In the genomic region with DNA sequence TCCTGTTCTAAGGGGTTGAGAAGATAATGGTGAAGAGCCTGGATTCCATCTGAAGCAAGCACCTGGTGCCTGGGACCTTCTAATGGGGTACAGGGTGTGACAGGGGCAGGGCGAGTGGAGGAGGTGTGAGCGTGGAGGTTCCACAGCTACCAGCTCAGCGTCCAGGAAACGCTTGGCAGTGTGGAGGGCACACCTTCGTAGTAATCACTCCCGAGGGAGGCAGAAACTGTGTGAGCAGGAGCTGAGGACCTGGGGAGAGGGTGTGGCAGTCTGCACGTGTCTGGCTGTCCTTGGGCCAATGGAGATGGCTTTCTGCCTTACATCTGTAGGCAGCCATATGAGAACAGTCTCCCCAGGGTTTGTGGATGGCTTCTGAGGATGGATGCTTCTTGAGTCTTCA, we compare ENCODE assay signal across 9 mouse cellular contexts. TPM values are rescaled to one million over a fixed set of nuclear protein-coding genes. Genes with fewer than 3 reads are reported as not detected.
DNase-seq lines count a peak whose midpoint lies in the region; ATAC-seq lines count a peak whose summit lies in the region.
"Had no signal": no experiment of that assay in that cellular context is flagged by ENCODE, and none has a peak within 500 bp of the region (broad histone marks: within the 10 kb centered on the region; RNA-seq: fewer than 3 reads in every experiment).

No protein-coding gene starts in this region.

- H3K4me3 ChIP-seq in kidney, embryonic 15.5 days (replicated peaks) = no peak overlapping the region
- H3K4me3 ChIP-seq in brown adipose tissue, adult 24 weeks (ENCODE audit: insufficient read depth, low read depth, low read length) = no peak overlapping the region
- no peak overlapping the region for H3K4me3 ChIP-seq in hindbrain, embryonic 14.5 days (replicated peaks; ENCODE audit: low read length)
- H3K4me3 ChIP-seq in midbrain, embryonic 16.5 days (ENCODE audit: low read depth, low read length) = no peak overlapping the region
- H3K4me3 ChIP-seq: liver, embryonic 15.5 days had no signal

- H3K9me3 ChIP-seq in kidney, embryonic 15.5 days (replicated peaks) = no peaks in the 10 kb centered on the region
- H3K9me3 ChIP-seq in hindbrain, embryonic 14.5 days (ENCODE audit: control insufficient read depth, low read length) = no peaks in the 10 kb centered on the region
- H3K9me3 ChIP-seq in midbrain, embryonic 16.5 days (replicated peaks; ENCODE audit: control insufficient read depth, low read length, poor library complexity, severe bottlenecking) = no peaks in the 10 kb centered on the region
- H3K9me3 ChIP-seq: liver, embryonic 15.5 days had no signal

- H3K4me2 ChIP-seq in kidney, embryonic 15.5 days = no peak overlapping the region
- peak overlapping the region; percentile 46 for H3K4me2 ChIP-seq in hindbrain, embryonic 14.5 days (replicated peaks)
- peak overlapping the region; percentile 50 for H3K4me2 ChIP-seq in midbrain, embryonic 16.5 days (ENCODE audit: low read length)
- H3K4me2 ChIP-seq: liver, embryonic 15.5 days had no signal

- H3K27ac ChIP-seq in kidney, embryonic 15.5 days = peak overlapping the region; percentile 87
- H3K27ac ChIP-seq in brown adipose tissue, adult 24 weeks (replicated peaks; ENCODE audit: low read depth, low read length) = 0 out of 2 replicates have a peak overlapping the region, but pooled peaks have one; percentile 1
- H3K27ac ChIP-seq in hindbrain, embryonic 14.5 days = peak overlapping the region; percentile 95
- peak overlapping the region; percentile 93 for H3K27ac ChIP-seq in midbrain, embryonic 16.5 days (ENCODE audit: low read length)

- no peak overlapping the region for H3K9ac ChIP-seq in kidney, embryonic 15.5 days
- H3K9ac ChIP-seq in hindbrain, embryonic 14.5 days = peak overlapping the region; percentile 50
- peak overlapping the region; percentile 60 for H3K9ac ChIP-seq in midbrain, embryonic 16.5 days (ENCODE audit: low read depth, low read length)
- H3K9ac ChIP-seq: liver, embryonic 15.5 days had no signal

- H3K4me1 ChIP-seq in kidney, embryonic 15.5 days = peaks cover 99% of the 10 kb centered on the region
- H3K4me1 ChIP-seq in brown adipose tissue, adult 24 weeks (ENCODE audit: control insufficient read depth, insufficient read depth, insufficient read length, low read length) = peaks cover 90% of the 10 kb centered on the region
- peaks cover 63% of the 10 kb centered on the region for H3K4me1 ChIP-seq in hindbrain, embryonic 14.5 days (replicated peaks; ENCODE audit: control insufficient read depth, insufficient read depth, low read length)
- H3K4me1 ChIP-seq in midbrain, embryonic 16.5 days (ENCODE audit: control insufficient read depth, insufficient read depth, low read length) = peaks cover 54% of the 10 kb centered on the region

- 55% methylated on average over 7 of the region's 7 CpGs for WGBS in kidney, embryonic 15.5 days
- 34% methylated on average over 7 of the region's 7 CpGs for WGBS in hindbrain, embryonic 14.5 days
- WGBS in midbrain, embryonic 16.5 days = 23% methylated on average over 7 of the region's 7 CpGs

- DNase-seq in kidney, adult 8-10 months = no peak
- DNase-seq in hindbrain, embryonic 14.5 days (ENCODE audit: low spot score) = no peak
- DNase-seq in layer of hippocampus, adult 11-12 months (ENCODE audit: low spot score) = no peak
- DNase-seq in yolk sac, embryonic 10.5 days (ENCODE audit: low spot score) = no peak

- H3K27me3 ChIP-seq in kidney, embryonic 15.5 days = no peaks in the 10 kb centered on the region
- H3K27me3 ChIP-seq in hindbrain, embryonic 14.5 days (ENCODE audit: control insufficient read depth, insufficient read depth, low read length) = no peaks in the 10 kb centered on the region
- no peaks in the 10 kb centered on the region for H3K27me3 ChIP-seq in midbrain, embryonic 16.5 days (ENCODE audit: control insufficient read depth, insufficient read depth, low read depth, low read length)
- H3K27me3 ChIP-seq: liver, embryonic 15.5 days had no signal

- H3K36me3 ChIP-seq in kidney, embryonic 15.5 days = peaks cover 55% of the 10 kb centered on the region
- H3K36me3 ChIP-seq in hindbrain, embryonic 14.5 days (replicated peaks; ENCODE audit: control insufficient read depth, insufficient read depth) = peaks cover 70% of the 10 kb centered on the region
- peaks cover 14% of the 10 kb centered on the region; the same call in 1 of the 2 replicates for H3K36me3 ChIP-seq in midbrain, embryonic 16.5 days (ENCODE audit: control insufficient read depth, insufficient read depth, low read length)

- ATAC-seq in kidney, embryonic 15.5 days (replicated peaks; ENCODE audit: low FRiP score) = no peak
- no peak for ATAC-seq in hindbrain, embryonic 14.5 days (ENCODE audit: low FRiP score)
- ATAC-seq in midbrain, embryonic 16.5 days = peak; percentile 50
- no peak for ATAC-seq in inflammation-experienced regulatory T-cells, adult 6 months

RNA-seq across cellular contexts. Expression of a gene that starts 14.3 kb away (rescaled TPM):
- polyA plus RNA-seq in kidney, embryonic 15.5 days (2015; fragmentation: Nextera tagmentation; extraction: Ambion mirVana) = 104 and 108 TPM in 2 replicates
- polyA plus RNA-seq in brown adipose tissue, adult 24 weeks (2012; ENCODE audit: insufficient read depth, insufficient read length, missing spikeins) = 56.3 and 58.1 TPM in 2 replicates
- polyA plus RNA-seq in hindbrain, embryonic 14.5 days (2014; fragmentation: Nextera tagmentation; extraction: Ambion mirVana) = 110 and 126 TPM in 2 replicates
- 194 and 202 TPM in 2 replicates for polyA plus RNA-seq in midbrain, embryonic 16.5 days (2015; fragmentation: Nextera tagmentation; extraction: Ambion mirVana)
- polyA plus RNA-seq in inflammation-experienced regulatory T-cells, adult 6 months (2017; shearing (Covaris generic)) = 10 to 100 TPM; 38.6 to 64.7 (median 40.7) TPM

RNA-seq across cellular contexts. Expression of a gene that starts 27.5 kb away (rescaled TPM):
- 7.4 and 7.5 TPM in 2 replicates for polyA plus RNA-seq in kidney, embryonic 15.5 days (2015; fragmentation: Nextera tagmentation; extraction: Ambion mirVana)
- 0.59 and 2.0 TPM in 2 replicates for polyA plus RNA-seq in brown adipose tissue, adult 24 weeks (2012; ENCODE audit: insufficient read depth, insufficient read length, missing spikeins)
- 38.2 and 38.8 TPM in 2 replicates for polyA plus RNA-seq in hindbrain, embryonic 14.5 days (2014; fragmentation: Nextera tagmentation; extraction: Ambion mirVana)
- polyA plus RNA-seq in midbrain, embryonic 16.5 days (2015; fragmentation: Nextera tagmentation; extraction: Ambion mirVana) = 36.7 and 43.8 TPM in 2 replicates
- 1 to 10 TPM; 2.1 to 3.0 (median 2.3) TPM for polyA plus RNA-seq in inflammation-experienced regulatory T-cells, adult 6 months (2017; shearing (Covaris generic))

RNA-seq across cellular contexts. Expression of a gene that starts 30.8 kb away (rescaled TPM):
- 565 and 652 TPM in 2 replicates for polyA plus RNA-seq in kidney, embryonic 15.5 days (2015; fragmentation: Nextera tagmentation; extraction: Ambion mirVana)
- 268 and 348 TPM in 2 replicates for polyA plus RNA-seq in brown adipose tissue, adult 24 weeks (2012; ENCODE audit: insufficient read depth, insufficient read length, missing spikeins)
- 324 and 419 TPM in 2 replicates for polyA plus RNA-seq in hindbrain, embryonic 14.5 days (2014; fragmentation: Nextera tagmentation; extraction: Ambion mirVana)
- polyA plus RNA-seq in midbrain, embryonic 16.5 days (2015; fragmentation: Nextera tagmentation; extraction: Ambion mirVana) = 267 and 286 TPM in 2 replicates
- polyA plus RNA-seq in inflammation-experienced regulatory T-cells, adult 6 months (2017; shearing (Covaris generic)) = 1,000 to 10,000 TPM in 2 of 3 experiments, 100 to 1,000 TPM in 1; 686 to 1,148 (median 1,072) TPM

RNA-seq across cellular contexts. Expression of a gene that starts 37.4 kb away (rescaled TPM):
- 0.62 and 0.67 TPM in 2 replicates for polyA plus RNA-seq in kidney, embryonic 15.5 days (2015; fragmentation: Nextera tagmentation; extraction: Ambion mirVana)
- polyA plus RNA-seq in brown adipose tissue, adult 24 weeks (2012; ENCODE audit: insufficient read depth, insufficient read length, missing spikeins) = not detected in 2 replicates
- polyA plus RNA-seq in hindbrain, embryonic 14.5 days (2014; fragmentation: Nextera tagmentation; extraction: Ambion mirVana) = 0.68 TPM in 1 of 2 replicates, not detected in the other
- polyA plus RNA-seq in midbrain, embryonic 16.5 days (2015; fragmentation: Nextera tagmentation; extraction: Ambion mirVana) = 0.74 TPM in 1 of 2 replicates, not detected in the other
- polyA plus RNA-seq in inflammation-experienced regulatory T-cells, adult 6 months (2017; shearing (Covaris generic)) = under 1 TPM in 1 of 3 experiments, not detected in 2; 0.56 TPM
- polyA plus RNA-seq: liver, embryonic 15.5 days had no signal

RNA-seq across cellular contexts. Expression of a gene that starts 46.7 kb away (rescaled TPM):
- polyA plus RNA-seq in kidney, embryonic 15.5 days (2015; fragmentation: Nextera tagmentation; extraction: Ambion mirVana) = 19.2 and 19.5 TPM in 2 replicates
- 5.8 and 7.1 TPM in 2 replicates for polyA plus RNA-seq in brown adipose tissue, adult 24 weeks (2012; ENCODE audit: insufficient read depth, insufficient read length, missing spikeins)
- polyA plus RNA-seq in hindbrain, embryonic 14.5 days (2014; fragmentation: Nextera tagmentation; extraction: Ambion mirVana) = 8.1 and 11.2 TPM in 2 replicates
- polyA plus RNA-seq in midbrain, embryonic 16.5 days (2015; fragmentation: Nextera tagmentation; extraction: Ambion mirVana) = 15.9 and 17.2 TPM in 2 replicates
- polyA plus RNA-seq in inflammation-experienced regulatory T-cells, adult 6 months (2017; shearing (Covaris generic)) = 10 to 100 TPM; 23.0 to 28.1 (median 23.0) TPM

Comparison
In these comparisons a context has a peak if more than half of its experiments do, and no peak if none do; other contexts are left out.
1. H3K27ac ChIP-seq: peak in every context shown above with its lines; median percentile 95 in hindbrain, embryonic 14.5 days; 93 in midbrain, embryonic 16.5 days; 87 in kidney, embryonic 15.5 days; 1 in brown adipose tissue, adult 24 weeks.